Mouse (Mus musculus): ENCODE results near the gene Ccdc136.

GRCm38 (mm10) chr6:29377386-29377785 is 18.7 kb upstream of the Ccdc136 start:
- TF ChIP-seq CTCF (IDR thresholded peaks at IDR 0.05; ENCODE audit: borderline replicate concordance, extremely low read depth, insufficient read depth, insufficient read length) (no peak), POLR2A (IDR thresholded peaks at IDR 0.05; ENCODE audit: borderline replicate concordance, extremely low read depth, insufficient read depth, insufficient read length, poor library complexity, severe bottlenecking) (no peak)

Measured in brain, embryonic 14.5 days (tissue).